Mouse (Mus musculus) stomach, embryonic 16.5 days (tissue): Measurements from ENCODE around the gene Mal. TPM values are rescaled to one million over a fixed set of nuclear protein-coding genes. Genes with fewer than 3 reads are reported as not detected.

Experiments
- ATAC-seq: fragments of 200-750 bp; cut with Nextera tagmentation; 2 replicates; pipeline ENCODE4 v1.8.0; 2017; ENCODE audit warnings: moderate number of reproducible peaks, moderate TSS enrichment; ENCODE audit not compliant: insufficient read depth, low FRiP score
- H3K27ac ChIP-seq: fragments of 300-500 bp; sonication (generic); 2 replicates; pipeline ENCODE4 v1.5.1; 2014; ENCODE audit warnings: low read length
- H3K27me3 ChIP-seq: fragments of 300-500 bp; sonication (generic); 2 replicates; pipeline ENCODE4 v1.6.1; 2014; ENCODE audit warnings: low read length, control low read depth, mixed read lengths; ENCODE audit not compliant: control insufficient read depth, insufficient read depth
- H3K36me3 ChIP-seq: fragments of 300-500 bp; sonication (generic); 2 replicates; pipeline ENCODE4 v1.6.1; 2014; ENCODE audit warnings: low read length; ENCODE audit not compliant: control insufficient read depth, insufficient read depth
- H3K4me1 ChIP-seq: fragments of 300-500 bp; sonication (generic); 2 replicates; pipeline ENCODE4 v1.6.1; 2014; ENCODE audit warnings: low read length, control low read depth, mixed read lengths; ENCODE audit not compliant: control insufficient read depth, insufficient read depth
- H3K4me2 ChIP-seq: fragments of 300-500 bp; sonication (generic); 2 replicates; pipeline ENCODE4 v1.6.1; 2014; ENCODE audit warnings: low read depth, low read length, mixed read lengths
- H3K4me3 ChIP-seq: fragments of 300-500 bp; sonication (generic); replicated peaks from 2 replicates; pipeline ENCODE4 v1.5.1; 2014; ENCODE audit warnings: mild to moderate bottlenecking, low read length
- H3K9ac ChIP-seq: fragments of 300-500 bp; sonication (generic); 2 replicates; pipeline ENCODE4 v1.6.1; 2014; ENCODE audit warnings: low read length
- H3K9me3 ChIP-seq: fragments of 300-500 bp; sonication (generic); replicated peaks from 2 replicates; pipeline ENCODE4 v1.6.1; 2016; ENCODE audit warnings: low read length, control low read depth; ENCODE audit not compliant: control insufficient read depth
- WGBS: fragments of 180-500 bp; shearing (Covaris S2); extraction: QIAGEN DNeasy Blood & Tissue Kit; methylation state at CpG from one replicate; pipeline ENCODE4 v1.1.7; 2014; 5-methylcytosine and 5-hydroxymethylcytosine counted together
- polyA plus RNA-seq: library from polyadenylated mRNA; unstranded; fragments of >200 nt; fragmentation: Nextera tagmentation; extraction: Ambion mirVana; gene quantifications from 2 replicates; pipeline ENCODE4 v1.2.1, GENCODE M21; 2015

The Mal gene
- polyA plus RNA-seq, 1 experiment from 2014 or later = 143 TPM

GRCm38 (mm10) chr2:127632601-127633000, 23.9 kb downstream of the Mal start:
- H3K4me3 ChIP-seq = no peak overlapping the region
- no peaks in the 10 kb centered on the region for H3K27me3 ChIP-seq
- H3K4me2 ChIP-seq = no peak overlapping the region
- no peaks in the 10 kb centered on the region for H3K36me3 ChIP-seq
- H3K9ac ChIP-seq = no peak overlapping the region
- no peak overlapping the region for H3K27ac ChIP-seq
- ATAC-seq = no peak
- 63% methylated on average over 2 of the region's 2 CpGs for WGBS
- no peaks in the 10 kb centered on the region for H3K4me1 ChIP-seq
- H3K9me3 ChIP-seq = no peaks in the 10 kb centered on the region

- Histone ChIP-seq H3K9me3 (no peaks in the 10 kb centered on the region), H3K27me3 (no peaks in the 10 kb centered on the region), H3K4me2 (no peak overlapping the region), H3K36me3 (no peaks in the 10 kb centered on the region), H3K9ac (no peak overlapping the region), H3K4me1 (no peaks in the 10 kb centered on the region), H3K4me3 (no peak overlapping the region), H3K27ac (no peak overlapping the region)
- WGBS = 72% methylated on average over 6 of the region's 6 CpGs
- ATAC-seq = no peak
These were observed 28.4 kb downstream of the Mal start for GRCm38 (mm10) chr2:127627990-127628570.

GRCm38 (mm10) chr2:127627354-127627753, 29.1 kb downstream of the Mal start:
- H3K27ac ChIP-seq = no peak overlapping the region

GRCm38 (mm10) chr2:127625659-127626058, 30.8 kb downstream of the Mal start:
- H3K9me3 ChIP-seq = no peaks in the 10 kb centered on the region
- H3K36me3 ChIP-seq = no peaks in the 10 kb centered on the region
- no peaks in the 10 kb centered on the region for H3K27me3 ChIP-seq
- H3K4me1 ChIP-seq = no peaks in the 10 kb centered on the region
- H3K9ac ChIP-seq = no peak overlapping the region
- H3K4me2 ChIP-seq = no peak overlapping the region
- ATAC-seq = peak; percentile 60; the same call in 1 of the 2 replicates
- no peak overlapping the region for H3K4me3 ChIP-seq
- H3K27ac ChIP-seq = peak overlapping the region; percentile 36; the same call in 1 of the 2 replicates
- WGBS = 56% methylated on average over 5 of the region's 5 CpGs

More at GRCm38 (mm10) chr2:127627354-127627753, 29.1 kb downstream of the Mal start:
- H3K4me3 ChIP-seq = no peak overlapping the region
- no peaks in the 10 kb centered on the region for H3K27me3 ChIP-seq
- WGBS = 66% methylated on average over 6 of the region's 6 CpGs
- H3K9me3 ChIP-seq = no peaks in the 10 kb centered on the region
- no peak overlapping the region for H3K9ac ChIP-seq
- H3K4me1 ChIP-seq = no peaks in the 10 kb centered on the region
- H3K4me2 ChIP-seq = no peak overlapping the region
- no peak for ATAC-seq
- no peaks in the 10 kb centered on the region for H3K36me3 ChIP-seq

- Histone ChIP-seq H3K9me3 (no peaks in the 10 kb centered on the region), H3K36me3 (no peaks in the 10 kb centered on the region), H3K4me3 (no peak overlapping the region), H3K9ac (no peak overlapping the region), H3K4me2 (no peak overlapping the region), H3K27ac (no peak overlapping the region), H3K27me3 (no peaks in the 10 kb centered on the region), H3K4me1 (no peaks in the 10 kb centered on the region)
- no peak for ATAC-seq
- WGBS = 92% methylated on average over 2 of the region's 2 CpGs
These were observed 31.7 kb downstream of the Mal start for GRCm38 (mm10) chr2:127624786-127625185.

GRCm38 (mm10) chr2:127622065-127622464, 34.4 kb downstream of the Mal start:
- no peaks in the 10 kb centered on the region for H3K4me1 ChIP-seq
- H3K9me3 ChIP-seq = no peaks in the 10 kb centered on the region
- H3K36me3 ChIP-seq = no peaks in the 10 kb centered on the region
- no peak overlapping the region for H3K27ac ChIP-seq
- ATAC-seq = no peak
- H3K4me2 ChIP-seq = no peak overlapping the region
- no peaks in the 10 kb centered on the region for H3K27me3 ChIP-seq
- no peak overlapping the region for H3K9ac ChIP-seq
- 37% methylated on average over 3 of the region's 3 CpGs for WGBS
- no peak overlapping the region for H3K4me3 ChIP-seq

GRCm38 (mm10) chr2:127619311-127619710, 37.2 kb downstream of the Mal start:
- ATAC-seq = no peak
- H3K9me3 ChIP-seq = no peaks in the 10 kb centered on the region
- H3K27me3 ChIP-seq = no peaks in the 10 kb centered on the region
- WGBS = 80% methylated on average over 3 of the region's 3 CpGs
- H3K36me3 ChIP-seq = no peaks in the 10 kb centered on the region
- no peak overlapping the region for H3K27ac ChIP-seq
- no peaks in the 10 kb centered on the region for H3K4me1 ChIP-seq
- H3K4me2 ChIP-seq = no peak overlapping the region
- H3K4me3 ChIP-seq = no peak overlapping the region
- H3K9ac ChIP-seq = no peak overlapping the region

GRCm38 (mm10) chr2:127612288-127612687, 44.2 kb downstream of the Mal start:
- WGBS = 91% methylated on average over 4 of the region's 4 CpGs
- Histone ChIP-seq H3K9ac (no peak overlapping the region), H3K27me3 (no peaks in the 10 kb centered on the region), H3K4me2 (no peak overlapping the region), H3K9me3 (no peaks in the 10 kb centered on the region), H3K36me3 (no peaks in the 10 kb centered on the region), H3K27ac (no peak overlapping the region), H3K4me3 (no peak overlapping the region), H3K4me1 (no peaks in the 10 kb centered on the region)
- no peak for ATAC-seq

- 0 out of 2 replicates have a peak overlapping the region, but pooled peaks have one; percentile 19 for H3K27ac ChIP-seq
- no peaks in the 10 kb centered on the region for H3K4me1 ChIP-seq
- no peak for ATAC-seq
- H3K4me2 ChIP-seq = no peak overlapping the region
- no peaks in the 10 kb centered on the region for H3K9me3 ChIP-seq
- no peaks in the 10 kb centered on the region for H3K27me3 ChIP-seq
- H3K36me3 ChIP-seq = no peaks in the 10 kb centered on the region
- H3K9ac ChIP-seq = no peak overlapping the region
- no peak overlapping the region for H3K4me3 ChIP-seq
- WGBS = 58% methylated on average over 4 of the region's 4 CpGs
These were observed 45.1 kb downstream of the Mal start for GRCm38 (mm10) chr2:127611386-127611785.
